Mouse (Mus musculus) stomach, postnatal 0 days (tissue): ENCODE results near the gene Mex3d. TPM values are rescaled to one million over a fixed set of nuclear protein-coding genes. Genes with fewer than 3 reads are reported as not detected.

Source experiments
- ATAC-seq: fragments of 200-750 bp; cut with Nextera tagmentation; 2 replicates; pipeline ENCODE4 v1.8.0; 2017; ENCODE audit not compliant: low FRiP score, low TSS enrichment
- DNase-seq: peaks from one replicate; pipeline ENCODE4 v3.0.0-alpha.2; 2016; ENCODE audit warnings: low spot score
- H3K27ac ChIP-seq: fragments of 300-500 bp; sonication (generic); replicated peaks from 2 replicates; pipeline ENCODE4 v1.5.1; 2014; ENCODE audit warnings: mild to moderate bottlenecking, control low read depth
- H3K27me3 ChIP-seq: fragments of 300-500 bp; sonication (generic); 2 replicates; pipeline ENCODE4 v1.6.1; 2014; ENCODE audit warnings: low read length; ENCODE audit not compliant: control insufficient read depth, insufficient read depth
- H3K36me3 ChIP-seq: fragments of 300-500 bp; sonication (generic); 2 replicates; pipeline ENCODE4 v1.6.1; 2014; ENCODE audit warnings: low read length, mixed read lengths; ENCODE audit not compliant: control insufficient read depth, insufficient read depth
- H3K4me1 ChIP-seq: fragments of 300-500 bp; sonication (generic); replicated peaks from 2 replicates; pipeline ENCODE4 v1.6.1; 2014; ENCODE audit warnings: antibody characterized with exemption; ENCODE audit not compliant: control insufficient read depth, insufficient read depth
- H3K4me2 ChIP-seq: fragments of 300-500 bp; sonication (generic); replicated peaks from 2 replicates; pipeline ENCODE4 v1.6.1; 2014; ENCODE audit warnings: low read depth, mild to moderate bottlenecking, control low read depth, moderate library complexity
- H3K4me3 ChIP-seq: fragments of 300-500 bp; sonication (generic); 2 replicates; pipeline ENCODE4 v1.5.1; 2014; ENCODE audit warnings: low read depth, low read length, control low read depth
- H3K9ac ChIP-seq: fragments of 300-500 bp; sonication (generic); 2 replicates; pipeline ENCODE4 v1.6.1; 2014; ENCODE audit warnings: mild to moderate bottlenecking, low read length, control low read depth, mixed read lengths
- H3K9me3 ChIP-seq: fragments of 300-500 bp; sonication (generic); 2 replicates; pipeline ENCODE4 v1.6.1; 2016; ENCODE audit warnings: low read length; ENCODE audit not compliant: control insufficient read depth
- CTCF ChIP-seq: IDR thresholded peaks from 2 replicates; pipeline ENCODE4 v1.5.1; 2016; ENCODE audit warnings: antibody characterized with exemption, low read depth, mild to moderate bottlenecking, moderate library complexity
- EP300 ChIP-seq: optimal IDR thresholded peaks from 2 replicates; pipeline ENCODE3; 2016; ENCODE audit warnings: antibody characterized with exemption
- WGBS: fragments of 180-500 bp; shearing (Covaris S2); extraction: QIAGEN DNeasy Blood & Tissue Kit; methylation state at CpG from one replicate; pipeline ENCODE4 v1.1.7; 2014; 5-methylcytosine and 5-hydroxymethylcytosine counted together
- polyA plus RNA-seq: library from polyadenylated mRNA; unstranded; fragments of >200 nt; fragmentation: Nextera tagmentation; extraction: Ambion mirVana; gene quantifications from 2 replicates; pipeline ENCODE4 v1.2.1, GENCODE M21; 2015

Mex3d gene
- polyA plus RNA-seq: 4.1 and 4.5 TPM in 2 replicates

- Histone ChIP-seq H3K4me2 (peak within 1 kb of the TSS; percentile 96), H3K36me3 (peaks cover 3% of the 10 kb centered on the region), H3K4me3 (peak within 1 kb of the TSS; percentile 73), H3K27me3 (no peaks in the 10 kb centered on the region), H3K27ac (peak within 1 kb of the TSS; percentile 83), H3K9ac (peak within 1 kb of the TSS; percentile 92), H3K9me3 (no peaks in the 10 kb centered on the region), H3K4me1 (peaks cover 12% of the 10 kb centered on the region; the same call in 1 of the 2 replicates)
- no peak for TF ChIP-seq CTCF
- no peak for TF ChIP-seq EP300
- WGBS: no CpG with 5 or more reads among the region's 61 CpGs
- ATAC-seq (peak; percentile 40; the same call in 1 of the 2 replicates), DNase-seq (peak; percentile 92)
These were observed at the start of gene Mex3d for GRCm38 (mm10) chr10:80387522-80387959. Mex3d (minus strand) TSS chr10:80387659.

GRCm38 (mm10) chr10:80436276-80436675, 48.8 kb upstream of the Mex3d start:
- DNase-seq (peak; percentile 73), ATAC-seq (no peak)
- TF ChIP-seq EP300: no peak
- no peak for TF ChIP-seq CTCF
- H3K9me3 ChIP-seq: no peaks in the 10 kb centered on the region
- 7% methylated on average over 9 of the region's 9 CpGs for WGBS
- H3K27ac ChIP-seq: peak overlapping the region; percentile 87
- no peaks in the 10 kb centered on the region for H3K27me3 ChIP-seq
- H3K4me3 ChIP-seq: no peak overlapping the region
- H3K4me2 ChIP-seq: peak overlapping the region; percentile 34
- 0 out of 2 replicates have a peak overlapping the region, but pooled peaks have one; percentile 18 for H3K9ac ChIP-seq
- peaks cover 6% of the 10 kb centered on the region; the same call in 1 of the 2 replicates for H3K4me1 ChIP-seq
- no peaks in the 10 kb centered on the region for H3K36me3 ChIP-seq

GRCm38 (mm10) chr10:80435764-80436163, 48.3 kb upstream of the Mex3d start:
- peak; percentile 55 for TF ChIP-seq EP300
- TF ChIP-seq CTCF: no peak
- Histone ChIP-seq H3K27ac (peak overlapping the region; percentile 87), H3K9me3 (no peaks in the 10 kb centered on the region), H3K27me3 (no peaks in the 10 kb centered on the region), H3K9ac (peak overlapping the region; percentile 18; the same call in 1 of the 2 replicates), H3K4me3 (no peak overlapping the region), H3K36me3 (no peaks in the 10 kb centered on the region), H3K4me1 (peaks cover 6% of the 10 kb centered on the region; the same call in 1 of the 2 replicates), H3K4me2 (peak overlapping the region; percentile 34)
- peak; percentile 91 for DNase-seq
- ATAC-seq: peak; percentile 66
- WGBS: 25% methylated on average over 7 of the region's 7 CpGs

GRCm38 (mm10) chr10:80434823-80435222, 47.4 kb upstream of the Mex3d start:
- Histone ChIP-seq H3K27me3 (no peaks in the 10 kb centered on the region), H3K27ac (peak overlapping the region; percentile 87), H3K4me2 (no peak overlapping the region), H3K4me3 (no peak overlapping the region), H3K9ac (peak overlapping the region; percentile 35; the same call in 1 of the 2 replicates), H3K9me3 (no peaks in the 10 kb centered on the region), H3K36me3 (0 out of 2 replicates have a peak, but pooled peaks cover 4% of the 10 kb centered on the region), H3K4me1 (peaks cover 6% of the 10 kb centered on the region; the same call in 1 of the 2 replicates)
- no peak for TF ChIP-seq CTCF
- TF ChIP-seq EP300: no peak
- WGBS: 77% methylated on average over 3 of the region's 3 CpGs
- ATAC-seq: no peak
- DNase-seq: no peak

- H3K9ac ChIP-seq: no peak overlapping the region
- DNase-seq (no peak), ATAC-seq (no peak)
- WGBS: 8% methylated on average over 8 of the region's 8 CpGs
- H3K4me2 ChIP-seq: no peak overlapping the region
- no peak overlapping the region for H3K4me3 ChIP-seq
- H3K4me1 ChIP-seq: peaks cover 6% of the 10 kb centered on the region; the same call in 1 of the 2 replicates
- TF ChIP-seq CTCF (peak; percentile 33), EP300 (no peak)
- H3K27ac ChIP-seq: 0 out of 2 replicates have a peak overlapping the region, but pooled peaks have one; percentile 4
- no peaks in the 10 kb centered on the region for H3K27me3 ChIP-seq
- no peaks in the 10 kb centered on the region for H3K9me3 ChIP-seq
- H3K36me3 ChIP-seq: 0 out of 2 replicates have a peak, but pooled peaks cover 4% of the 10 kb centered on the region
These were observed 46.8 kb upstream of the Mex3d start for GRCm38 (mm10) chr10:80434233-80434592.

- Histone ChIP-seq H3K36me3 (peaks cover 7% of the 10 kb centered on the region; the same call in 1 of the 2 replicates), H3K9me3 (no peaks in the 10 kb centered on the region), H3K9ac (peak within 1 kb of the TSS; percentile 95), H3K4me2 (peak within 1 kb of the TSS; percentile 83), H3K27me3 (no peaks in the 10 kb centered on the region), H3K4me3 (peak within 1 kb of the TSS; percentile 99), H3K4me1 (peaks cover 6% of the 10 kb centered on the region; the same call in 1 of the 2 replicates), H3K27ac (peak within 1 kb of the TSS; percentile 84)
- TF ChIP-seq CTCF: peak; percentile 20; the same call in 1 of the 2 replicates
- TF ChIP-seq EP300: peak; percentile 95
- ATAC-seq (peak; percentile 92), DNase-seq (peak; percentile 95)
- WGBS: under 1% methylated on average over 58 of the region's 61 CpGs
These were observed 46.2 kb upstream of the Mex3d start, which contains the start of gene Tcf3 for GRCm38 (mm10) chr10:80433513-80434232. Tcf3 (minus strand) TSS chr10:80433647.
